Mouse (Mus musculus) hindbrain, embryonic 14.5 days (tissue): ENCODE results near the gene Grik3. TPM values are rescaled to one million over a fixed set of nuclear protein-coding genes. Genes with fewer than 3 reads are reported as not detected.

Source experiments
- ATAC-seq: fragments of 200-750 bp; cut with Nextera tagmentation; 2 replicates; pipeline ENCODE4 v1.8.0; 2017; ENCODE audit warnings: moderate number of reproducible peaks, mild to moderate bottlenecking, moderate TSS enrichment, moderate library complexity; ENCODE audit not compliant: low FRiP score
- DNase-seq: peaks from one replicate; pipeline ENCODE4 v3.0.0-alpha.2; 2015; ENCODE audit warnings: low spot score
- H3K27ac ChIP-seq: fragments of 300-500 bp; sonication (generic); 2 replicates; pipeline ENCODE4 v1.5.1; 2014; ENCODE audit warnings: mild to moderate bottlenecking, moderate library complexity
- H3K27me3 ChIP-seq: fragments of 300-500 bp; sonication (generic); 2 replicates; pipeline ENCODE4 v1.6.1; 2014; ENCODE audit warnings: mild to moderate bottlenecking, low read length, mixed read lengths; ENCODE audit not compliant: control insufficient read depth, insufficient read depth
- H3K36me3 ChIP-seq: fragments of 300-500 bp; sonication (generic); replicated peaks from 2 replicates; pipeline ENCODE4 v1.6.1; 2014; ENCODE audit not compliant: control insufficient read depth, insufficient read depth
- H3K4me1 ChIP-seq: fragments of 300-500 bp; sonication (generic); replicated peaks from 2 replicates; pipeline ENCODE4 v1.6.1; 2014; ENCODE audit warnings: antibody characterized with exemption, low read length, mixed read lengths; ENCODE audit not compliant: control insufficient read depth, insufficient read depth
- H3K4me2 ChIP-seq: fragments of 300-500 bp; sonication (generic); replicated peaks from 2 replicates; pipeline ENCODE4 v1.6.1; 2014; ENCODE audit warnings: mild to moderate bottlenecking, moderate library complexity
- H3K4me3 ChIP-seq: fragments of 300-500 bp; sonication (generic); replicated peaks from 2 replicates; pipeline ENCODE4 v1.5.1; 2014; ENCODE audit warnings: mild to moderate bottlenecking, low read length
- H3K9ac ChIP-seq: fragments of 300-500 bp; sonication (generic); 2 replicates; pipeline ENCODE4 v1.6.1; 2014
- H3K9me3 ChIP-seq: fragments of 300-500 bp; sonication (generic); 2 replicates; pipeline ENCODE4 v1.6.1; 2016; ENCODE audit warnings: low read length; ENCODE audit not compliant: control insufficient read depth
- WGBS: fragments of 180-500 bp; shearing (Covaris S2); extraction: QIAGEN DNeasy Blood & Tissue Kit; methylation state at CpG from one replicate; pipeline ENCODE4 v1.1.7; 2014; 5-methylcytosine and 5-hydroxymethylcytosine counted together
- microRNA-seq: library from miRNA; unstranded; fragments of <30 nt; microRNA quantifications from one replicate; pipeline ENCODE4, GENCODE M21; 2016
- polyA plus RNA-seq: library from polyadenylated mRNA; unstranded; fragments of >200 nt; fragmentation: Nextera tagmentation; extraction: Ambion mirVana; gene quantifications from 2 replicates; pipeline ENCODE4 v1.2.1, GENCODE M21; 2014

The Grik3 gene
- polyA plus RNA-seq, 1 experiment from 2014 or later, result 6.0 TPM

DNA sequence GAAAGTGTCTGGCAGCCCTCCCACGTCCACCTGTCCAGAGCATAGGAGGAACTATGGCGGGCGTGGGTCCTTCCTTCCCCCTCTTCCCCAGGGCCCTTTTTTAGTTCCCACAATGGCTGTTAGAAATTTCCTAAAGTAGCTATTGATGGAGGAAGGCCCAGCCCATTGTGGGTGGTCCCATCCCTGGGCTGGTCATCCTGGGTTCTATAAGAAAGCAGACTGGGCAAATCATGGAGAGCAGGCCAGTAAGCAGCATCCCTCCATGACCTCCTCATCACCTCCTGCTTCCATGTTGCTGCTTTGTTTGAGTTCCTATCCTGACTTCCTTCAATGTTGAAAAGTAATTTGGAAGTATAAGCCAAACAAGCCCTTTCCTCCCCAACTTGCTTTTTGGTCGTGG, 269.8 kb downstream of the Grik3 start:
- WGBS, result 94% methylated on average over 4 of the region's 4 CpGs
- ATAC-seq (no peak), DNase-seq (no peak)
- Histone ChIP-seq H3K27me3 (no peaks in the 10 kb centered on the region), H3K4me2 (no peak overlapping the region), H3K9ac (no peak overlapping the region), H3K4me1 (no peaks in the 10 kb centered on the region), H3K4me3 (no peak overlapping the region), H3K9me3 (no peaks in the 10 kb centered on the region), H3K27ac (no peak overlapping the region), H3K36me3 (no peaks in the 10 kb centered on the region)

DNA sequence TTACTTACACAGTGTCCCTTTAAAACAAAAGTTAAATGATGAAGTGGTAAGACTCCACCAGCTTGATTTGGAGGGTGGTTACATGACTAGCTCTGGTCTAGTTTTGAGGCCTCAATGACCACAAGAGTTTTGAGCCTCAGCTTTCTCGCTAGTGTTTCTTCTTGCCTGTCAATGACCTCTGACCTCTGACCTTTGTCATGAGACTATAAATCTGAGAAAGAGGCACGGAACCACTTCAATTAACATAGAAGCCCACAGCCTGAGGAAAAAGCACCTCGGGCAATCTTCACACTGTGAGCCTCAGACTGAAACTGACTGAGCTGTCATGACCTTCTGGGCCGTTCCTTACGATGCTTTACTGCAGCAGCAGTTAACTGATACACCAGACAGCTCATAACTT, 272.6 kb downstream of the Grik3 start:
- Histone ChIP-seq H3K36me3 (no peaks in the 10 kb centered on the region), H3K4me2 (no peak overlapping the region), H3K9me3 (no peaks in the 10 kb centered on the region), H3K4me3 (no peak overlapping the region), H3K9ac (no peak overlapping the region), H3K27me3 (no peaks in the 10 kb centered on the region), H3K4me1 (no peaks in the 10 kb centered on the region), H3K27ac (no peak overlapping the region)
- WGBS, result 26% methylated on average over 5 of the region's 5 CpGs
- no peak for DNase-seq
- no peak for ATAC-seq

Small RNA genes lying within 50 kb of the gene (microRNA-seq; reads per million reads assigned to microRNA genes)
- gene Mir692-2, result not detected
